Mouse (Mus musculus) erythroid progenitor cell, adult 5-6 weeks (primary cell): ENCODE measurements around the gene Ptpn3. TPM values are rescaled to one million over a fixed set of nuclear protein-coding genes. Genes with fewer than 3 reads are reported as not detected.

Source experiments
- ATAC-seq: replicated peaks from 2 replicates; pipeline ENCODE4 v1.8.0; 2016; ENCODE audit warnings: moderate number of reproducible peaks, mild to moderate bottlenecking, moderate TSS enrichment, inconsistent platforms; ENCODE audit not compliant: poor library complexity, low FRiP score, severe bottlenecking
- total RNA-seq, 2 experiments: library from RNA; stranded (forward) in 1 of 2; stranded (reverse) in 1 of 2; fragments of 150-400 nt in 1 of 2; fragments of 186-747, 209-891 nt in 1 of 2; gene quantifications; 2 replicates each; pipeline versions ENCODE4 v1.2.3 to v1.2.4; 2015 to 2017; ENCODE audit warnings: low replicate concordance in 2 of 2

Ptpn3 gene
- total RNA-seq, 2 experiments from 2014 or later: 1.4 TPM; not detected in 1

DNA sequence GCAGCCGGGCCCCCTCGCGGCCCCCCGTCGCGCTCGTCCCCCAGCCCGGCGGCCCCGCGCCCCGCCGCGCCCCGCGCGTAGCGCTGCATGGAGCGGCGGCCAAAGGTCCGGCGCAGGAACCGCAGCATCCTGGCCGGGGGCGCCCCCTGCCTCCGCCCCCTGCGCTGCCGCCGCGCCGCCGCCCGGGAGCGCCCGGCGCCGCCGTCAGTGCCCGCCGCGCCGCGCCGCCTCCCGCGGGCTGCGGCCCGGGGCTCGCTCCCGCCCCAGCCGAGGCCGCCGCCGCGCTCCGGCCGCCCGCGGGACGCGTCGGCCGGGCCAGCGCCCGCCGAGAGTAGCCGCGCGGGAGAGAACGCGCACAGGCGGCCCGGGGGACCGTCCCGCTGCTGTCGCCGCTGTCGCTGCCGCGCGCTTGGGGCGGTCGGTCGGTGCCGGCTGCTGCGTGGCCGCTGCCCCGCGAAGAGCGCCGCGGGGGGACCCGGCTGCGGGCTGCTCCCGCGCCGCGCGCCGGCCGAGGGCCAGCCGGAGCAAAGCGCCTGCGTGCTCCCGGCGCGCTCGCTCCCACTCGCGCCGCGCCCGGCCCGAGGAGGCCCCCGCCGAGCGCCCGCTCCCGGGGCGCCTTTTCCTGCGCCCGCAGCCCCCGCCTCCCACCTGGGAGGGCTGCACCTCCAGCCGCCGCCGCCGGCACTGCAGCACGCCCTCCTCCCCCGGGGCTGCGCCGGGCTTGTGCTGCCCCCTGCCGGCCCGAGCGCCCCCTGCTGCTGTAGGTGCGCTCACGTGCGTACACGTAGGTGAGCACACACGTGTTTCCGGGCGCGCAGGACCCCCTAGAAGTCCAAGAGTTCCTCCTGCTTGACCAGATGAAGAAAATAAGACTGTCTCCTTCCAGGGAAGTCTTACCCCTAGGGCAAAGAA, 158.4 kb downstream of the Ptpn3 start, which contains the start of gene Epb41l4b:
Gene Epb41l4b, minus strand, starts transcription at position 412 of the 912 bp plus-strand sequence.
- no peak for ATAC-seq

DNA sequence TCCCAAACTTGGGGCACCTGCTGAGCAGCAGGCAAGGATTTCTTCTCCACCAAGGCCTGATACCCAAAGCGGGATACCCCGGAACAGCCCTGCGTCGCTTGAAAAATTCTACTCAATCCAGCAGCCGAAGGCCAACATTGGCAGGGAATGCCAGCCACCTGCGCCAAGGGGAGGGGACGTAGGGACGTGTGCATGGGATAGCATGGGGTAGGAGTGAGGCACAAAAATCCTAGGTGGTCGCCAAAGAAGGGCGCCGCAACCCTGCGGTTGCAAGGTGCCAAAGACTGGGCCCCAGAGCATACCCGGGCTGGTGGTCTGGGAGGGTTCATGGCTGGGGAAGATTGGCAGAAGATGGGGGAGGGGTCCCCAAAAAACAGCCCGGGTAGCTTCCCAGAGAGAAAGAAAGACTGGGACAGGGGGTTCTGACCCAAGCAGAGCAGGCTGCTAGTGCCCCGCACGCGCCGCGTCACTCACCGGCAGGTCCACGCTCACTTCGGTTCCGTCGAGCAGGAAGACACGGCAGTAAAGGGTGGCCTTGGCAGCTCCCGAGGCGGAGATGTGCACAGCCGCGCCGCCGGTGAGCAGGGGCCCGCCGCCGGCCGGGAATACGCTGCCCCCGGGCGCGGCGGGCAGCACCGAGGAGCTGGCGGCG, 159.1 kb downstream of the Ptpn3 start:
- ATAC-seq: no peak

DNA sequence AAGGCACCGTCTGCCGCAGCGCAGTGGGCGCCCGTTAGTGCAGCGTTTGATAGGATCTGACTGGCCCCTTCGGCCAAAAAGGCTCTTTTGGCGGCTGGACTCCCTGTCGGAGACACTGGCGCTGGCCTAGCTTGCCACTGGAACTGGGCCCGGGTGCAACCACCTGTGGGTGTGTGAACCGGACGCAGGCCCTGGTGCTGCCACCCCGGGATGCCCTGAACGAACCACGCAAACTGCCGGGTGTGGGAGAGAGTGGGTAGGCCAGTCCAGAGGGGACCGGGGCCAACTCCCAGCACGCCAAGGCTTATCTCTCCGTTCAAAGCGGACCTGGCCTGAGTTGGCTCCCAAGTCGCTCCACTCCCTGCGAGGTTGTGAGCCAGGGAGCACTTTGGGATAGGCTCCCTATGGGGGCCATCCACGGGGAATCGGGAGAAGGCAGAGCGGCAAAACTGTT, 159.7 kb downstream of the Ptpn3 start:
- no peak for ATAC-seq

DNA sequence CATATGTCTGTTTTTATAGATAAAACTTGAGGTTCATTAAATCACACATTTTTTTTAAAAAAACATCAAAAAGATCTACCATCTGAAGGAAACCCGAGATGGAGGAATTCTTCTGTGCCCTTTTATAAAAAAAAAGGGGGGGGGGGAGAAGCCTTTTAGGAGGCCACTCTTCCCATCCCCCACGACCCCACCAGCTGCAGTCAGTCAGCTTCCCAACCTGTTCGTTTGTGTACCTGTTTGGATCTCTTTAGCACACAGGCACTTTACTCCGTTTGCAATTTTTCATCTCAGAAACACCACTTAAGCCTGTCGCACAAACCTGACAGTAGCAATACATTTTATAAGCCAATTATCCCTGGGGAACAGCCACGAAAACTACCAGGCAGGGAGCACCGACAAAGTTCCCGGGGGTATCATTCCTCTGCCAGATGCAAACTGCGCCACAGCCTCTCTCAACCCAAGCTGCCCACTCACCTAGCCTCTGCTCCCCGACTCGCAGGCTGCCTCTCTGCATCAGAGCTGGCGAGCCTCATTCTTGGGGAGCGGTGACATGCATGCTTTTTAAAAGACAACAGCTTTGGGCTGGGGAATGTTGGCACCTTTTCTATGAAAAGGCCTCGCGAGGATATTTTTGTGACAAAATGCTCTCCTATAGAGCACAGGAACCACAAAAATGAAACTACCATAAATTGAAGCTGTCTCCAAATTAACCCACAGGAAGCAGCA, 160.5 kb downstream of the Ptpn3 start:
- no peak for ATAC-seq

Other genes with a start within 250 kb of the Ptpn3 start
- gene Epb41l4b, start 158.4 kb downstream of the Ptpn3 start, total RNA-seq (2015; ENCODE audit: low replicate concordance): 0.72 and 1.7 TPM in 2 replicates
- gene Epb41l4b, start 158.4 kb downstream of the Ptpn3 start, total RNA-seq (2017; ENCODE audit: low replicate concordance): 2.7 TPM in 1 of 2 replicates, not detected in the other
- gene Palm2, start 132.4 kb upstream of the Ptpn3 start, total RNA-seq (2015; ENCODE audit: low replicate concordance): not detected in 2 replicates
- not detected in 2 replicates for gene Palm2, start 132.4 kb upstream of the Ptpn3 start, total RNA-seq (2017; ENCODE audit: low replicate concordance)